Comparison of ENCODE assay signal across 20 mouse cellular contexts in genomic region chr14:120942803-120943202, GRCm38 (mm10).
"Had no signal": no experiment of that assay in that cellular context is flagged by ENCODE, and none has a peak within 500 bp of the region (broad histone marks: within the 10 kb centered on the region; RNA-seq: fewer than 3 reads in every experiment).

No protein-coding gene starts in this region.

- H3K4me2 ChIP-seq: lung, embryonic 14.5 days; midbrain, embryonic 12.5 days; neural tube, embryonic 13.5 days; neural tube, embryonic 15.5 days had no signal

- H3K4me1 ChIP-seq: midbrain, embryonic 10.5 days; midbrain, embryonic 12.5 days; neural tube, embryonic 13.5 days; neural tube, embryonic 15.5 days had no signal

- H3K27ac ChIP-seq: liver, embryonic 14.5 days; midbrain, embryonic 10.5 days; midbrain, embryonic 12.5 days; neural tube, embryonic 13.5 days; neural tube, embryonic 15.5 days had no signal

- H3K4me3 ChIP-seq: midbrain, embryonic 10.5 days; midbrain, embryonic 12.5 days; myocyte; neural tube, embryonic 13.5 days; neural tube, embryonic 15.5 days had no signal

- H3K9me3 ChIP-seq: midbrain, embryonic 10.5 days; midbrain, embryonic 12.5 days; neural tube, embryonic 13.5 days; neural tube, embryonic 15.5 days had no signal

- DNase-seq: lung, adult 18-20 months; lung, embryonic 14.5 days; lung, postnatal 10 days; lung, postnatal 4 days; midbrain, embryonic 14.5 days; retina, postnatal 1 day; right cerebral cortex, adult 18-20 months; right cerebral cortex, postnatal 25 days; right cerebral cortex, postnatal 4 days; spleen, adult 18-20 months; thymus, adult 2 months; thymus, postnatal 25 days; thymus, postnatal 4 days had no signal

- ATAC-seq: midbrain, embryonic 16.5 days had no signal

- H3K27me3 ChIP-seq: midbrain, embryonic 12.5 days; neural tube, embryonic 13.5 days; neural tube, embryonic 15.5 days had no signal

- H3K9ac ChIP-seq: liver, embryonic 14.5 days; lung, embryonic 14.5 days; midbrain, embryonic 12.5 days; neural tube, embryonic 13.5 days; neural tube, embryonic 15.5 days had no signal
